Mouse (Mus musculus): ENCODE data around the gene Aaed1.

- no peak for TF ChIP-seq CTCF (IDR thresholded peaks at IDR 0.05; ENCODE audit: low read depth)
- TF ChIP-seq EP300 (IDR thresholded peaks at IDR 0.05; ENCODE audit: low read depth): no peak
Measured at GRCm38 (mm10) chr13:64318355-64318754, 5.8 kb upstream of the Aaed1 start.

All from liver, postnatal 0 days (tissue).